Comparison of ENCODE assay signal across 8 mouse cellular contexts in genomic region chrX:133691581-133692391, GRCm38 (mm10). TPM values are rescaled to one million over a fixed set of nuclear protein-coding genes. Genes with fewer than 3 reads are reported as not detected.
DNase-seq lines count a peak whose midpoint lies in the region; ATAC-seq and TF ChIP-seq lines count a peak whose summit lies in the region.

No protein-coding gene starts in this region.

- WGBS in forebrain, embryonic 10.5 days = 16% methylated on average over 12 of the region's 12 CpGs
- 21% methylated on average over 12 of the region's 12 CpGs for WGBS in neural tube, embryonic 14.5 days

- peak; percentile 77 for TF ChIP-seq RAD21 in CH12.LX (IDR thresholded peaks at IDR 0.05; ENCODE audit: low read depth, low read length)

- peak; percentile 76 to 82 for ATAC-seq in hematopoietic stem cell, adult 5-6 weeks (replicated peaks in 1 of 2; ENCODE audit: insufficient read depth in 1 of 2, low FRiP score in 2 of 2, low TSS enrichment in 1 of 2, low read depth in 1 of 2, poor library complexity in 2 of 2, severe bottlenecking in 2 of 2)
- ATAC-seq in neural tube, embryonic 14.5 days (ENCODE audit: low read depth) = peak; percentile 42; the same call in 1 of the 2 replicates

- no peaks in the 10 kb centered on the region for H3K4me1 ChIP-seq in CH12.LX (ENCODE audit: control insufficient read depth in 1 of 2, insufficient read depth in 2 of 2)
- H3K4me1 ChIP-seq in forebrain, embryonic 10.5 days = no peaks in the 10 kb centered on the region
- no peaks in the 10 kb centered on the region for H3K4me1 ChIP-seq in neural tube, embryonic 14.5 days (ENCODE audit: control insufficient read depth, insufficient read depth, low read length)

- H3K36me3 ChIP-seq in CH12.LX (replicated peaks in 1 of 2; ENCODE audit: control insufficient read depth in 1 of 2, insufficient read depth in 1 of 2, low read length in 1 of 2) = no peaks in the 10 kb centered on the region
- no peaks in the 10 kb centered on the region for H3K36me3 ChIP-seq in forebrain, embryonic 10.5 days (replicated peaks)
- H3K36me3 ChIP-seq in neural tube, embryonic 14.5 days (ENCODE audit: control insufficient read depth, insufficient read depth, low read length) = no peaks in the 10 kb centered on the region

- H3K9ac ChIP-seq in CH12.LX (ENCODE audit: insufficient read depth, low read depth) = no peak overlapping the region; the same call in 1 of the 2 replicates
- 0 out of 2 replicates have a peak overlapping the region, but pooled peaks have one; percentile 25 for H3K9ac ChIP-seq in neural tube, embryonic 14.5 days (replicated peaks; ENCODE audit: low read depth, low read length)

- no peaks in the 10 kb centered on the region for H3K79me2 ChIP-seq in CH12.LX (replicated peaks; ENCODE audit: control insufficient read depth, extremely low read depth, insufficient read depth, poor library complexity, severe bottlenecking)

- in situ Hi-C loops in CH12.LX (cut with MboI; ENCODE audit: low pct_ligation_motif_present, low pct_unique_long_range_greater_than_20kb, low sequenced_read_pairs) = no loop called here

- peak overlapping the region in 2 of 3 experiments; percentile 32 to 42 for H3K4me3 ChIP-seq in CH12.LX (replicated peaks in 1 of 3; ENCODE audit: low read depth in 2 of 3, low read length in 2 of 3, poor library complexity in 1 of 3)
- H3K4me3 ChIP-seq in forebrain, embryonic 10.5 days = peak overlapping the region; percentile 65
- peak overlapping the region; percentile 51 for H3K4me3 ChIP-seq in layer of hippocampus, adult 2 months
- peak overlapping the region; percentile 52 for H3K4me3 ChIP-seq in neural tube, embryonic 14.5 days (ENCODE audit: low read depth, low read length)

- peak overlapping the region; percentile 91 for H3K4me2 ChIP-seq in CH12.LX (ENCODE audit: insufficient read depth, low read depth, poor library complexity, severe bottlenecking)
- peak overlapping the region; percentile 73 for H3K4me2 ChIP-seq in neural tube, embryonic 14.5 days (ENCODE audit: low read depth, low read length)

- peak; percentile 17 to 61; a peak in 2 of 4 replicates for TF ChIP-seq CTCF in CH12.LX (conservative IDR thresholded peaks at IDR 0.05 in 1 of 2, IDR thresholded peaks at IDR 0.05 in 1 of 2; ENCODE audit: low read depth in 2 of 2, low read length in 2 of 2)
- TF ChIP-seq CTCF in layer of hippocampus, adult 2 months (conservative IDR thresholded peaks at IDR 0.05) = peak; percentile 85

- H3K27me3 ChIP-seq in CH12.LX (replicated peaks) = no peaks in the 10 kb centered on the region
- peaks cover 67% of the 10 kb centered on the region for H3K27me3 ChIP-seq in forebrain, embryonic 10.5 days (ENCODE audit: poor library complexity, severe bottlenecking)
- H3K27me3 ChIP-seq in neural tube, embryonic 14.5 days (ENCODE audit: control insufficient read depth, insufficient read depth, low read length) = no peaks in the 10 kb centered on the region; the same call in 1 of the 2 replicates

- peak; percentile 71 for DNase-seq in CH12.LX (ENCODE audit: extremely low read depth)
- DNase-seq in adrenal gland, postnatal 10 days = peak; percentile 53
- peak; percentile 20 for DNase-seq in forebrain, embryonic 10.5 days (ENCODE audit: extremely low spot score, low spot score)
- peak; percentile 63 to 71 for DNase-seq in layer of hippocampus, adult 2 months (ENCODE audit: low spot score in 2 of 2)
- DNase-seq in lung, adult 18-20 months = peak; percentile 34 to 56
- no peak for DNase-seq in urinary bladder, postnatal 36 days (ENCODE audit: low spot score in 2 of 2)

- dilution Hi-C loops in CH12.LX (cut with MboI; ENCODE audit: extremely low pct_ligation_motif_present, extremely low pct_unique_long_range_greater_than_20kb, low sequenced_read_pairs) = no loop called here

- no peak for TF ChIP-seq POLR2A in CH12.LX (IDR thresholded peaks at IDR 0.05; ENCODE audit: low read depth, low read length)

- H3K9me3 ChIP-seq in CH12.LX (replicated peaks; ENCODE audit: low read length) = peaks cover 7% of the 10 kb centered on the region
- 0 out of 2 replicates have a peak, but pooled peaks cover 4% of the 10 kb centered on the region for H3K9me3 ChIP-seq in forebrain, embryonic 10.5 days
- no peaks in the 10 kb centered on the region for H3K9me3 ChIP-seq in neural tube, embryonic 14.5 days (ENCODE audit: control insufficient read depth, low read length)

- no peak for TF ChIP-seq EP300 in CH12.LX (IDR thresholded peaks at IDR 0.05; ENCODE audit: low read length)

- no peak overlapping the region for H3K27ac ChIP-seq in CH12.LX (ENCODE audit: insufficient read depth, low read depth)
- H3K27ac ChIP-seq in forebrain, embryonic 10.5 days = no peak overlapping the region
- H3K27ac ChIP-seq in layer of hippocampus, adult 2 months = peak overlapping the region; percentile 82
- H3K27ac ChIP-seq in neural tube, embryonic 14.5 days (ENCODE audit: low read depth, low read length) = peak overlapping the region; percentile 7; the same call in 1 of the 2 replicates

TF ChIP-seq in CH12.LX, 34 proteins besides CTCF, POLR2A, EP300 and RAD21:
- peak; percentile 36; the same call in 1 of the 2 replicates for TF ChIP-seq ELF1 (IDR thresholded peaks at IDR 0.05; ENCODE audit: low read depth, low read length)
- TF ChIP-seq SMC3 (IDR thresholded peaks at IDR 0.05; ENCODE audit: low read depth, low read length) = peak; percentile 41; the same call in 1 of the 2 replicates
- TF ChIP-seq TCF12 (IDR thresholded peaks at IDR 0.05; ENCODE audit: low read depth, low read length) = no peak
- TF ChIP-seq ZNF384 (IDR thresholded peaks at IDR 0.05; ENCODE audit: low read depth, low read length) = no peak

RNA-seq across cellular contexts. Expression of gene Pcdh19, which starts 3.0 kb away (rescaled TPM):
- total RNA-seq in CH12.LX (2012; rRNA removed) (not detected in 2 replicates), CH12.LX (2014; rRNA removed) (not detected in 2 replicates)
- not detected in 2 replicates for polyA plus RNA-seq in CH12.LX (2012; ENCODE audit: insufficient read length, low read depth)
- 10 to 100 TPM in 1 of 2 experiments, 1 to 10 TPM in 1; 9.5 to 11.4 TPM for total RNA-seq in adrenal gland, postnatal 10 days (2021)
- polyA plus RNA-seq in forebrain, embryonic 10.5 days (2016; fragmentation: Nextera tagmentation; extraction: Ambion mirVana) = 12.1 and 12.3 TPM in 2 replicates
- total RNA-seq in hematopoietic stem cell, adult 5-6 weeks (2017) = not detected in 2 replicates
- total RNA-seq in layer of hippocampus, adult 2 months (2021) = 10 to 100 TPM; 67.1 to 80.2 TPM
- 17.4 and 18.5 TPM in 2 replicates for polyA plus RNA-seq in neural tube, embryonic 14.5 days (2014; fragmentation: Nextera tagmentation; extraction: Ambion mirVana)

Comparison
In these comparisons a context has a peak if more than half of its experiments do, and no peak if none do; other contexts are left out.
1. DNase-seq: peak in CH12.LX (single experiment), adrenal gland, postnatal 10 days (single experiment), forebrain, embryonic 10.5 days (single experiment), layer of hippocampus, adult 2 months (2 of 2) and lung, adult 18-20 months (2 of 2); none in urinary bladder, postnatal 36 days (0 of 2).
2. H3K27ac ChIP-seq: peak in layer of hippocampus, adult 2 months (single experiment) and neural tube, embryonic 14.5 days (single experiment); none in CH12.LX (single experiment) and forebrain, embryonic 10.5 days (single experiment).
3. RNA of gene Pcdh19, which starts 3.0 kb away (total RNA-seq): 67.1 to 80.2 TPM in layer of hippocampus, adult 2 months and 9.5 to 11.4 TPM in adrenal gland, postnatal 10 days; not detected in CH12.LX and not detected in hematopoietic stem cell, adult 5-6 weeks; every median in the first group is over 10 times any median in the second.
4. Peak in every context shown above with its lines, with median percentiles within 50 percentile points of each other: H3K4me3 ChIP-seq.